8 mouse cellular contexts compared by ENCODE assay signal in the genomic region with DNA sequence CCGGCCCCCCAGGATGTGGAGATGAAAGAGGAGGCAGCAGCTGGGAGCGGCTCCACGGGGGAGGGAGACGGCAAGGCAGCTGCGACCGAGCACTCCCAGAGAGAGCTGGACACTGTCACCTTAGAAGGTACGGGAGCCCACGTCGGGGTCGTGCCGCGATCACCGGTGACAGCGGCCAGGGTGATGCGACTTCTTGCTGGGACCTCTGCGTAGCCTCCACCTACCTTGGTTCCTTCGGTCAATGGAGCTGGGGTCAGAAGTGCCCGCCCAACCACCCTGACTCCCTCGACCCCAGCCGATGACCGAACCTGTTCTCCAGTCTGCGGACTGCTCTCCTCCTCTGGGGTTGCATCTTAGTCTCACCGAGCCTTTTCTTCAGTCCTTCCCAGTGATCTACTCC. TPM values are rescaled to one million over a fixed set of nuclear protein-coding genes. Genes with fewer than 3 reads are reported as not detected.
A peak's percentile ranks its signal among the peaks of the same experiment; 100 is the strongest.
DNase-seq lines count a peak whose midpoint lies in the region; ATAC-seq and TF ChIP-seq lines count a peak whose summit lies in the region.

No protein-coding gene starts in this region.

- no peak for TF ChIP-seq POLR2A in heart, adult 2 months (IDR thresholded peaks at IDR 0.05; ENCODE audit: insufficient read depth, low read depth, low read length)
- TF ChIP-seq POLR2A in CH12.LX (IDR thresholded peaks at IDR 0.05; ENCODE audit: low read depth, low read length) = no peak

- H3K4me3 ChIP-seq in heart, adult 2 months = peak overlapping the region; percentile 74
- H3K4me3 ChIP-seq in CH12.LX (replicated peaks in 1 of 3; ENCODE audit: low read depth in 2 of 3, low read length in 2 of 3, poor library complexity in 1 of 3) = peak overlapping the region; percentile 72 to 100 (median 98)
- peak overlapping the region; percentile 99 for H3K4me3 ChIP-seq in forebrain, embryonic 12.5 days (replicated peaks)
- H3K4me3 ChIP-seq in liver, embryonic 16.5 days (ENCODE audit: low read depth, low read length) = peak overlapping the region; percentile 94

- in situ Hi-C loops in CH12.LX (cut with MboI; ENCODE audit: low pct_ligation_motif_present, low pct_unique_long_range_greater_than_20kb, low sequenced_read_pairs) = no loop called here

- H3K9me3 ChIP-seq in CH12.LX (replicated peaks; ENCODE audit: low read length) = no peaks in the 10 kb centered on the region
- H3K9me3 ChIP-seq in forebrain, embryonic 12.5 days = no peaks in the 10 kb centered on the region
- H3K9me3 ChIP-seq in liver, embryonic 16.5 days (replicated peaks; ENCODE audit: control insufficient read depth, low read length) = no peaks in the 10 kb centered on the region

- no peaks in the 10 kb centered on the region for H3K27me3 ChIP-seq in heart, adult 2 months (ENCODE audit: control insufficient read depth, insufficient read depth, low read length)
- peaks cover 19% of the 10 kb centered on the region for H3K27me3 ChIP-seq in CH12.LX (replicated peaks)
- no peaks in the 10 kb centered on the region for H3K27me3 ChIP-seq in forebrain, embryonic 12.5 days
- no peaks in the 10 kb centered on the region for H3K27me3 ChIP-seq in liver, embryonic 16.5 days (ENCODE audit: control insufficient read depth, insufficient read depth, low read depth, low read length)

- no peaks in the 10 kb centered on the region; the same call in 1 of the 2 replicates for H3K36me3 ChIP-seq in heart, adult 2 months (ENCODE audit: control insufficient read depth, insufficient read depth, low read length)
- H3K36me3 ChIP-seq in CH12.LX (replicated peaks in 1 of 2; ENCODE audit: control insufficient read depth in 1 of 2, insufficient read depth in 1 of 2, low read length in 1 of 2) = peaks cover 29 to 37% of the 10 kb centered on the region in 2 experiments
- peaks cover 27% of the 10 kb centered on the region for H3K36me3 ChIP-seq in forebrain, embryonic 12.5 days (replicated peaks)
- peaks cover 21% of the 10 kb centered on the region for H3K36me3 ChIP-seq in liver, embryonic 16.5 days (ENCODE audit: control insufficient read depth, insufficient read depth)

- TF ChIP-seq CTCF in heart, adult 2 months (IDR thresholded peaks at IDR 0.05) = no peak
- no peak for TF ChIP-seq CTCF in CH12.LX (conservative IDR thresholded peaks at IDR 0.05 in 1 of 2, IDR thresholded peaks at IDR 0.05 in 1 of 2; ENCODE audit: low read depth in 2 of 2, low read length in 2 of 2)

- 0% methylated on average over 23 of the region's 23 CpGs for WGBS in heart, adult 2 months
- under 1% methylated on average over 23 of the region's 23 CpGs for WGBS in forebrain, embryonic 12.5 days
- 0% methylated on average over 23 of the region's 23 CpGs for WGBS in liver, embryonic 16.5 days (ENCODE audit: insufficient replicate concordance)

- TF ChIP-seq RAD21 in CH12.LX (IDR thresholded peaks at IDR 0.05; ENCODE audit: low read depth, low read length) = no peak

- no peak; the same call in 1 of the 2 replicates for ATAC-seq in forebrain, embryonic 12.5 days (ENCODE audit: low FRiP score)
- peak; percentile 19 for ATAC-seq in liver, embryonic 16.5 days (ENCODE audit: low read depth)

- H3K4me1 ChIP-seq in heart, adult 2 months (ENCODE audit: control insufficient read depth, insufficient read depth, low read length) = peaks cover 1% of the 10 kb centered on the region
- H3K4me1 ChIP-seq in CH12.LX (ENCODE audit: control insufficient read depth in 1 of 2, insufficient read depth in 2 of 2) = peaks cover 15 to 31% of the 10 kb centered on the region in 2 experiments
- peaks cover 15% of the 10 kb centered on the region for H3K4me1 ChIP-seq in forebrain, embryonic 12.5 days
- H3K4me1 ChIP-seq in liver, embryonic 16.5 days (ENCODE audit: control insufficient read depth, low read depth, low read length) = peaks cover 12% of the 10 kb centered on the region

- TF ChIP-seq EP300 in heart, adult 2 months (IDR thresholded peaks at IDR 0.05; ENCODE audit: insufficient read depth, low read depth, low read length) = no peak
- TF ChIP-seq EP300 in CH12.LX (IDR thresholded peaks at IDR 0.05; ENCODE audit: low read length) = no peak

- peak overlapping the region; percentile 84 for H3K27ac ChIP-seq in heart, adult 2 months
- peak overlapping the region; percentile 42 for H3K27ac ChIP-seq in CH12.LX (ENCODE audit: insufficient read depth, low read depth)
- peak overlapping the region; percentile 71; the same call in 1 of the 2 replicates for H3K27ac ChIP-seq in forebrain, embryonic 12.5 days
- peak overlapping the region; percentile 68 for H3K27ac ChIP-seq in liver, embryonic 16.5 days (ENCODE audit: low read length)

- H3K9ac ChIP-seq in heart, adult 2 months (ENCODE audit: low read depth, low read length) = peak overlapping the region; percentile 97
- H3K9ac ChIP-seq in CH12.LX (ENCODE audit: insufficient read depth, low read depth) = peak overlapping the region; percentile 97
- peak overlapping the region; percentile 99 for H3K9ac ChIP-seq in forebrain, embryonic 12.5 days
- H3K9ac ChIP-seq in liver, embryonic 16.5 days (ENCODE audit: low read depth, low read length) = peak overlapping the region; percentile 96

- dilution Hi-C loops in CH12.LX (cut with MboI; ENCODE audit: extremely low pct_ligation_motif_present, extremely low pct_unique_long_range_greater_than_20kb, low sequenced_read_pairs) = no loop called here

- H3K79me2 ChIP-seq in heart, adult 2 months (replicated peaks; ENCODE audit: control insufficient read depth, insufficient read depth, low read length) = peaks cover 4% of the 10 kb centered on the region
- peaks cover 29% of the 10 kb centered on the region for H3K79me2 ChIP-seq in CH12.LX (replicated peaks; ENCODE audit: control insufficient read depth, extremely low read depth, insufficient read depth, poor library complexity, severe bottlenecking)

- peak in 1 of 2 experiments; percentile 31 for DNase-seq in heart, adult 2 months
- DNase-seq in heart, adult 18-20 months = no peak
- DNase-seq in CH12.LX (ENCODE audit: extremely low read depth) = no peak
- DNase-seq in urinary bladder, postnatal 14 days (ENCODE audit: low spot score) = no peak
- DNase-seq in right cerebral cortex, postnatal 25 days = no peak
- DNase-seq in layer of hippocampus, adult 11-12 months (ENCODE audit: low spot score) = no peak

- H3K4me2 ChIP-seq in CH12.LX (ENCODE audit: insufficient read depth, low read depth, poor library complexity, severe bottlenecking) = peak overlapping the region; percentile 99; the same call in 1 of the 2 replicates
- H3K4me2 ChIP-seq in forebrain, embryonic 12.5 days = peak overlapping the region; percentile 84
- peak overlapping the region; percentile 88 for H3K4me2 ChIP-seq in liver, embryonic 16.5 days (ENCODE audit: low read depth, low read length)

- intact Hi-C loops in heart, adult 2 months (cut with DNase I) = no loop called here

TF ChIP-seq in CH12.LX, 34 proteins besides CTCF, POLR2A, EP300 and RAD21 (continues in another document):
- TF ChIP-seq SIN3A (IDR thresholded peaks at IDR 0.05; ENCODE audit: low read length) = no peak
- TF ChIP-seq CHD2 (IDR thresholded peaks at IDR 0.05; ENCODE audit: low read length) = no peak
- TF ChIP-seq KAT2A (IDR thresholded peaks at IDR 0.05; ENCODE audit: insufficient replicate concordance, low read length) = no peak
- no peak for TF ChIP-seq NRF1 (IDR thresholded peaks at IDR 0.05; ENCODE audit: low read depth, low read length)

RNA-seq across cellular contexts. Expression of gene Psmd3, which starts 0.5 kb away (rescaled TPM):
- total RNA-seq in heart, adult 2 months (2021) = 100 to 1,000 TPM in 1 of 2 experiments, 10 to 100 TPM in 1; 89.5 to 105 TPM
- 144 and 173 TPM in 2 replicates for polyA plus RNA-seq in heart, adult 2 months (2012; rRNA removed)
- total RNA-seq in heart, adult 18-20 months (2021) = 100 to 1,000 TPM in 1 of 2 experiments, 10 to 100 TPM in 1; 99.2 to 107 TPM
- total RNA-seq in CH12.LX (2012; rRNA removed) = 291 and 337 TPM in 2 replicates
- total RNA-seq in CH12.LX (2014; rRNA removed) = 163 and 166 TPM in 2 replicates
- 345 and 354 TPM in 2 replicates for polyA plus RNA-seq in CH12.LX (2012; ENCODE audit: insufficient read length, low read depth)
- 234 and 239 TPM in 2 replicates for polyA plus RNA-seq in forebrain, embryonic 12.5 days (2016; fragmentation: Nextera tagmentation; extraction: Ambion mirVana)
- polyA plus RNA-seq in liver, embryonic 16.5 days (2015; fragmentation: Nextera tagmentation; extraction: Ambion mirVana) = 86.4 and 86.5 TPM in 2 replicates

RNA-seq across cellular contexts. Expression of gene Csf3, which starts 18.3 kb away (rescaled TPM):
- not detected for total RNA-seq in heart, adult 2 months (2021)
- polyA plus RNA-seq in heart, adult 2 months (2012; rRNA removed) = not detected in 2 replicates
- not detected for total RNA-seq in heart, adult 18-20 months (2021)
- not detected in 2 replicates for total RNA-seq in CH12.LX (2012; rRNA removed)
- total RNA-seq in CH12.LX (2014; rRNA removed) = not detected in 2 replicates
- polyA plus RNA-seq in CH12.LX (2012; ENCODE audit: insufficient read length, low read depth) = 0.21 and 0.29 TPM in 2 replicates
- 0.14 TPM in 1 of 2 replicates, not detected in the other for polyA plus RNA-seq in forebrain, embryonic 12.5 days (2016; fragmentation: Nextera tagmentation; extraction: Ambion mirVana)
- polyA plus RNA-seq in liver, embryonic 16.5 days (2015; fragmentation: Nextera tagmentation; extraction: Ambion mirVana) = not detected in 2 replicates

RNA-seq across cellular contexts. Expression of gene Gsdma, which starts 18.7 kb away (rescaled TPM):
- not detected for total RNA-seq in heart, adult 2 months (2021)
- polyA plus RNA-seq in heart, adult 2 months (2012; rRNA removed) = 0.04 TPM in 1 of 2 replicates, not detected in the other
- total RNA-seq in heart, adult 18-20 months (2021) = under 1 TPM; 0.10 TPM
- total RNA-seq in CH12.LX (2012; rRNA removed) (not detected in 2 replicates), CH12.LX (2014; rRNA removed) (not detected in 2 replicates)
- polyA plus RNA-seq in CH12.LX (2012; ENCODE audit: insufficient read length, low read depth) = 0.08 and 0.10 TPM in 2 replicates
- not detected in 2 replicates for polyA plus RNA-seq in forebrain, embryonic 12.5 days (2016; fragmentation: Nextera tagmentation; extraction: Ambion mirVana)
- 0.04 TPM in 1 of 2 replicates, not detected in the other for polyA plus RNA-seq in liver, embryonic 16.5 days (2015; fragmentation: Nextera tagmentation; extraction: Ambion mirVana)

RNA-seq across cellular contexts. Expression of gene Gsdma2, which starts 36.3 kb away (rescaled TPM):
- total RNA-seq in heart, adult 2 months (2021) = not detected
- polyA plus RNA-seq in heart, adult 2 months (2012; rRNA removed) = not detected in 2 replicates
- total RNA-seq in heart, adult 18-20 months (2021) = not detected
- not detected in 2 replicates for total RNA-seq in CH12.LX (2012; rRNA removed)
- not detected in 2 replicates for total RNA-seq in CH12.LX (2014; rRNA removed)
- polyA plus RNA-seq in CH12.LX (2012; ENCODE audit: insufficient read length, low read depth) = not detected in 2 replicates
- polyA plus RNA-seq in forebrain, embryonic 12.5 days (2016; fragmentation: Nextera tagmentation; extraction: Ambion mirVana) = not detected in 2 replicates
- not detected in 2 replicates for polyA plus RNA-seq in liver, embryonic 16.5 days (2015; fragmentation: Nextera tagmentation; extraction: Ambion mirVana)

RNA-seq across cellular contexts. Expression of gene Med24, which starts 46.4 kb away (rescaled TPM):
- total RNA-seq in heart, adult 2 months (2021) = 10 to 100 TPM; 41.6 to 48.1 TPM
- 54.5 and 65.2 TPM in 2 replicates for polyA plus RNA-seq in heart, adult 2 months (2012; rRNA removed)
- 10 to 100 TPM; 42.0 to 44.2 TPM for total RNA-seq in heart, adult 18-20 months (2021)
- 47.7 and 48.6 TPM in 2 replicates for total RNA-seq in CH12.LX (2012; rRNA removed)
- 26.5 and 30.9 TPM in 2 replicates for total RNA-seq in CH12.LX (2014; rRNA removed)
- polyA plus RNA-seq in CH12.LX (2012; ENCODE audit: insufficient read length, low read depth) = 64.2 and 78.8 TPM in 2 replicates
- polyA plus RNA-seq in forebrain, embryonic 12.5 days (2016; fragmentation: Nextera tagmentation; extraction: Ambion mirVana) = 88.1 and 95.0 TPM in 2 replicates
- polyA plus RNA-seq in liver, embryonic 16.5 days (2015; fragmentation: Nextera tagmentation; extraction: Ambion mirVana) = 22.8 and 23.8 TPM in 2 replicates
